In the genomic region with DNA sequence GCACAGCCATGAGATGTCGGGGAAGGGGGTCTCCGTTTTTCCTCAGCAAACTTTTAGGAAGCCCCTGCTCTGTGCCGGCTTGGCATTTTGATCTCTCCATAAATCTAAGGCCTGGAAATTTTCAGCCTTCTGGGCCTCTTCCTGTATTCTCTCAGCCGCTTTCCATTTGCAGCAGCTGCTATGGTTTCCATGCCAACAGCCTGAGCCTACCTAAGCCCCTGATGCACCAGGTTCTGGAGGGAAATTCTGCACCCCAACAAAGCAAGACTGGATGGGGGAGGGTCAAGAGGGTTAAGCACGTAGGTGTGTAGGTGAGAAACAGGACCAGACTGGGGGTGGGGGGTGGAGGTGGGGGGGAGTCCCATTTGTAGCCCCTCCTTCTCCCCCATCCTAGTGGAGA, we compare ENCODE assay signal across 10 mouse cellular contexts.
DNase-seq lines count a peak whose midpoint lies in the region; ATAC-seq and TF ChIP-seq lines count a peak whose summit lies in the region.
"Had no signal": no experiment of that assay in that cellular context is flagged by ENCODE, and none has a peak within 500 bp of the region (broad histone marks: within the 10 kb centered on the region; RNA-seq: fewer than 3 reads in every experiment).

No protein-coding gene starts in this region.

- no peaks in the 10 kb centered on the region for H3K9me3 ChIP-seq in embryonic facial prominence, embryonic 10.5 days
- H3K9me3 ChIP-seq in hindbrain, embryonic 11.5 days (ENCODE audit: control insufficient read depth, low read length) = no peaks in the 10 kb centered on the region
- no peaks in the 10 kb centered on the region for H3K9me3 ChIP-seq in midbrain, embryonic 16.5 days (replicated peaks; ENCODE audit: control insufficient read depth, low read length, poor library complexity, severe bottlenecking)

- ATAC-seq in hindbrain, embryonic 11.5 days (ENCODE audit: low FRiP score) = peak; percentile 71
- peak; percentile 89 for ATAC-seq in midbrain, embryonic 16.5 days
- no peak for ATAC-seq in megakaryocyte, adult 5-6 weeks (ENCODE audit: poor library complexity, severe bottlenecking)

- peak overlapping the region; percentile 87 for H3K27ac ChIP-seq in embryonic facial prominence, embryonic 10.5 days (replicated peaks)
- H3K27ac ChIP-seq in hindbrain, embryonic 11.5 days (ENCODE audit: low read depth, low read length) = peak overlapping the region; percentile 47; the same call in 1 of the 2 replicates
- peak overlapping the region; percentile 84 for H3K27ac ChIP-seq in midbrain, embryonic 16.5 days (ENCODE audit: low read length)
- no peak overlapping the region for H3K27ac ChIP-seq in thymus, adult 2 months (ENCODE audit: control insufficient read depth, insufficient read depth, low read length)
- H3K27ac ChIP-seq: liver, embryonic 14.5 days had no signal

- WGBS in embryonic facial prominence, embryonic 10.5 days = 19% methylated on average over 5 of the region's 5 CpGs
- 35% methylated on average over 5 of the region's 5 CpGs for WGBS in hindbrain, embryonic 11.5 days
- 14% methylated on average over 5 of the region's 5 CpGs for WGBS in midbrain, embryonic 16.5 days
- 32% methylated on average over 5 of the region's 5 CpGs for WGBS in thymus, adult 2 months

- no peak for TF ChIP-seq POLR2A in thymus, adult 2 months (IDR thresholded peaks at IDR 0.05; ENCODE audit: control insufficient read depth, extremely low read depth, insufficient read depth, low read length, poor library complexity)

- H3K36me3 ChIP-seq in embryonic facial prominence, embryonic 10.5 days (replicated peaks) = no peaks in the 10 kb centered on the region
- H3K36me3 ChIP-seq in hindbrain, embryonic 11.5 days (ENCODE audit: control insufficient read depth, insufficient read depth, low read length) = no peaks in the 10 kb centered on the region
- H3K36me3 ChIP-seq in midbrain, embryonic 16.5 days (ENCODE audit: control insufficient read depth, insufficient read depth, low read length) = no peaks in the 10 kb centered on the region
- no peaks in the 10 kb centered on the region for H3K36me3 ChIP-seq in thymus, adult 2 months (ENCODE audit: control insufficient read depth, insufficient read depth, low read length)

- peak; percentile 11 for DNase-seq in layer of hippocampus, adult 11-12 months (ENCODE audit: low spot score)
- no peak for DNase-seq in layer of hippocampus, postnatal 25 days (ENCODE audit: extremely low spot score in 1 of 2, low spot score in 1 of 2)
- peak; percentile 77 for DNase-seq in embryonic facial prominence, embryonic 10.5 days (ENCODE audit: low spot score)
- peak; percentile 46 for DNase-seq in hindbrain, embryonic 11.5 days (ENCODE audit: low spot score)
- no peak for DNase-seq in thymus, adult 2 months
- DNase-seq in kidney, adult 8-10 months = no peak
- DNase-seq: cerebellum, adult 2 months had no signal

- 0 out of 2 replicates have a peak overlapping the region, but pooled peaks have one; percentile 1 for H3K4me3 ChIP-seq in embryonic facial prominence, embryonic 10.5 days
- H3K4me3 ChIP-seq in hindbrain, embryonic 11.5 days (ENCODE audit: low read depth, low read length) = no peak overlapping the region
- no peak overlapping the region for H3K4me3 ChIP-seq in midbrain, embryonic 16.5 days (ENCODE audit: low read depth, low read length)
- no peak overlapping the region for H3K4me3 ChIP-seq in thymus, adult 2 months (ENCODE audit: control insufficient read depth, insufficient read depth, low read length)

- no peaks in the 10 kb centered on the region for H3K27me3 ChIP-seq in embryonic facial prominence, embryonic 10.5 days (replicated peaks; ENCODE audit: low read depth, poor library complexity, severe bottlenecking)
- no peaks in the 10 kb centered on the region for H3K27me3 ChIP-seq in hindbrain, embryonic 11.5 days (ENCODE audit: control insufficient read depth, insufficient read depth, low read length)
- H3K27me3 ChIP-seq in midbrain, embryonic 16.5 days (ENCODE audit: control insufficient read depth, insufficient read depth, low read depth, low read length) = no peaks in the 10 kb centered on the region
- no peaks in the 10 kb centered on the region for H3K27me3 ChIP-seq in thymus, adult 2 months (ENCODE audit: control insufficient read depth, insufficient read depth, low read length)

- no peak overlapping the region; the same call in 1 of the 2 replicates for H3K4me2 ChIP-seq in hindbrain, embryonic 11.5 days (replicated peaks; ENCODE audit: low read depth, low read length)
- H3K4me2 ChIP-seq in midbrain, embryonic 16.5 days (ENCODE audit: low read length) = no peak overlapping the region; the same call in 1 of the 2 replicates

- no peak for TF ChIP-seq CTCF in thymus, adult 2 months (IDR thresholded peaks at IDR 0.05; ENCODE audit: borderline replicate concordance, control insufficient read depth, extremely low read depth, insufficient read depth, low read length, poor library complexity)

- no peak overlapping the region for H3K9ac ChIP-seq in hindbrain, embryonic 11.5 days (ENCODE audit: low read depth, low read length)
- no peak overlapping the region; the same call in 1 of the 2 replicates for H3K9ac ChIP-seq in midbrain, embryonic 16.5 days (ENCODE audit: low read depth, low read length)
- H3K9ac ChIP-seq: liver, embryonic 14.5 days had no signal

- peaks cover 40% of the 10 kb centered on the region for H3K4me1 ChIP-seq in embryonic facial prominence, embryonic 10.5 days
- H3K4me1 ChIP-seq in hindbrain, embryonic 11.5 days (replicated peaks; ENCODE audit: control insufficient read depth, insufficient read depth, low read length) = 0 out of 2 replicates have a peak, but pooled peaks cover 2% of the 10 kb centered on the region
- H3K4me1 ChIP-seq in midbrain, embryonic 16.5 days (ENCODE audit: control insufficient read depth, insufficient read depth, low read length) = peaks cover 17% of the 10 kb centered on the region
- no peaks in the 10 kb centered on the region for H3K4me1 ChIP-seq in thymus, adult 2 months (replicated peaks; ENCODE audit: control insufficient read depth, insufficient read depth, low read length)

Comparison
In these comparisons a context has a peak if more than half of its experiments do, and no peak if none do; other contexts are left out.
1. DNase-seq: peak in layer of hippocampus, adult 11-12 months (single experiment), embryonic facial prominence, embryonic 10.5 days (single experiment) and hindbrain, embryonic 11.5 days (single experiment); none in layer of hippocampus, postnatal 25 days (0 of 2), thymus, adult 2 months (single experiment) and kidney, adult 8-10 months (0 of 2).